Mouse (Mus musculus) kidney, adult 2 months (tissue): ENCODE measurements around the gene Gbx2. TPM values are rescaled to one million over a fixed set of nuclear protein-coding genes. Genes with fewer than 3 reads are reported as not detected.

Experiments
- DNase-seq: peaks from one replicate; pipeline ENCODE4 v3.0.0; 2021
- H3K27ac ChIP-seq: fragments of 200-500 bp; 2 replicates; pipeline ENCODE4 v1.5.1; 2012; ENCODE audit warnings: low read depth, low read length, control low read depth, inconsistent platforms; ENCODE audit not compliant: insufficient read depth
- H3K27me3 ChIP-seq: fragments of 200-500 bp; replicated peaks from 2 replicates; pipeline ENCODE4 v1.6.1; 2012; ENCODE audit warnings: mild to moderate bottlenecking, moderate library complexity, low read length, inconsistent platforms; ENCODE audit not compliant: control insufficient read depth, insufficient read depth
- H3K36me3 ChIP-seq: fragments of 200-500 bp; 2 replicates; pipeline ENCODE4 v1.6.1; 2012; ENCODE audit warnings: mild to moderate bottlenecking, moderate library complexity, low read length, inconsistent platforms; ENCODE audit not compliant: control insufficient read depth, insufficient read depth
- H3K4me1 ChIP-seq: fragments of 200-500 bp; 2 replicates; pipeline ENCODE4 v1.6.1; 2011; ENCODE audit warnings: low read length; ENCODE audit not compliant: control insufficient read depth, insufficient read depth
- H3K4me3 ChIP-seq: fragments of 200-500 bp; 2 replicates; pipeline ENCODE4 v1.5.1; 2011; ENCODE audit warnings: mild to moderate bottlenecking, low read depth, low read length, control low read depth; ENCODE audit not compliant: insufficient read depth
- CTCF ChIP-seq: fragments of 200-500 bp; conservative IDR thresholded peaks from 2 replicates; pipeline ENCODE4 v1.5.1; 2011; ENCODE audit warnings: low read depth, mild to moderate bottlenecking, control low read depth, low read length, moderate library complexity, mixed read lengths; ENCODE audit not compliant: insufficient read depth, insufficient read length
- POLR2A ChIP-seq: fragments of 200-500 bp; IDR thresholded peaks from one replicate; pipeline ENCODE4 v1.6.1; 2011; ENCODE audit warnings: low read depth, low read length, control low read depth
- WGBS: fragments of 180-500 bp; shearing (Covaris S2); methylation state at CpG from one replicate; pipeline ENCODE4 v1.1.7; 2018; 5-methylcytosine and 5-hydroxymethylcytosine counted together
- polyA plus RNA-seq: library from polyadenylated mRNA; depleted of rRNA; stranded (reverse); fragments of >200 nt; gene quantifications from 2 replicates; pipeline ENCODE4 v1.2.3, GENCODE M21; 2012; rRNA removed

Gbx2 gene
- polyA plus RNA-seq, result not detected in 2 replicates

GRCm38 (mm10) chr1:89931120-89931519 is at the start of gene Gbx2:
Gene Gbx2, minus strand, starts transcription at chr1:89931179.
- Histone ChIP-seq H3K4me1 (no peaks in the 10 kb centered on the region), H3K27me3 (peaks cover 13% of the 10 kb centered on the region), H3K4me3 (peak within 1 kb of the TSS; percentile 28), H3K27ac (no peak within 1 kb of the TSS), H3K36me3 (no peaks in the 10 kb centered on the region)
- peak; percentile 57 for DNase-seq
- 1% methylated on average over 33 of the region's 33 CpGs for WGBS
- TF ChIP-seq CTCF, result no peak
- TF ChIP-seq POLR2A, result no peak

- no peaks in the 10 kb centered on the region; the same call in 1 of the 2 replicates for H3K27me3 ChIP-seq
- no peaks in the 10 kb centered on the region for H3K4me1 ChIP-seq
- no peak for TF ChIP-seq CTCF
- WGBS, result 91% methylated on average over 8 of the region's 8 CpGs
- no peaks in the 10 kb centered on the region for H3K36me3 ChIP-seq
- H3K27ac ChIP-seq, result no peak overlapping the region
- no peak for DNase-seq
- H3K4me3 ChIP-seq, result no peak overlapping the region
These were observed 46.3 kb upstream of the Gbx2 start for GRCm38 (mm10) chr1:89977261-89977660.

GRCm38 (mm10) chr1:89976411-89976810 is 45.4 kb upstream of the Gbx2 start:
- Histone ChIP-seq H3K4me3 (no peak overlapping the region), H3K4me1 (no peaks in the 10 kb centered on the region), H3K36me3 (no peaks in the 10 kb centered on the region), H3K27me3 (no peaks in the 10 kb centered on the region; the same call in 1 of the 2 replicates), H3K27ac (no peak overlapping the region)
- TF ChIP-seq CTCF (no peak), POLR2A (no peak)
- no peak for DNase-seq
- 75% methylated on average over 8 of the region's 8 CpGs for WGBS

GRCm38 (mm10) chr1:89974541-89974940 is 43.6 kb upstream of the Gbx2 start:
- Histone ChIP-seq H3K4me3 (no peak overlapping the region), H3K27ac (no peak overlapping the region), H3K4me1 (no peaks in the 10 kb centered on the region), H3K27me3 (no peaks in the 10 kb centered on the region; the same call in 1 of the 2 replicates), H3K36me3 (no peaks in the 10 kb centered on the region)
- 74% methylated on average over 8 of the region's 8 CpGs for WGBS
- DNase-seq, result no peak
- no peak for TF ChIP-seq CTCF
- TF ChIP-seq POLR2A, result no peak

- no peaks in the 10 kb centered on the region for H3K36me3 ChIP-seq
- no peak overlapping the region for H3K4me3 ChIP-seq
- no peaks in the 10 kb centered on the region; the same call in 1 of the 2 replicates for H3K27me3 ChIP-seq
- no peaks in the 10 kb centered on the region for H3K4me1 ChIP-seq
- 51% methylated on average over 8 of the region's 8 CpGs for WGBS
- TF ChIP-seq CTCF (no peak), POLR2A (no peak)
- DNase-seq, result no peak
- H3K27ac ChIP-seq, result no peak overlapping the region
These were observed 40.9 kb upstream of the Gbx2 start for GRCm38 (mm10) chr1:89971848-89972247.

- Histone ChIP-seq H3K27ac (no peak overlapping the region), H3K4me1 (no peaks in the 10 kb centered on the region), H3K4me3 (no peak overlapping the region), H3K36me3 (no peaks in the 10 kb centered on the region), H3K27me3 (no peaks in the 10 kb centered on the region)
- 53% methylated on average over 4 of the region's 4 CpGs for WGBS
- DNase-seq, result no peak
- no peak for TF ChIP-seq POLR2A
- no peak for TF ChIP-seq CTCF
These were observed 38.7 kb upstream of the Gbx2 start for GRCm38 (mm10) chr1:89969714-89970110.

- DNase-seq, result no peak
- no peak for TF ChIP-seq POLR2A
- TF ChIP-seq CTCF, result no peak
- H3K27me3 ChIP-seq, result no peaks in the 10 kb centered on the region
These were observed 38.2 kb upstream of the Gbx2 start for GRCm38 (mm10) chr1:89969072-89969713.

More at GRCm38 (mm10) chr1:89969072-89969713, 38.2 kb upstream of the Gbx2 start:
- WGBS, result 42% methylated on average over 10 of the region's 10 CpGs
- Histone ChIP-seq H3K36me3 (no peaks in the 10 kb centered on the region), H3K4me1 (no peaks in the 10 kb centered on the region), H3K27ac (no peak overlapping the region), H3K4me3 (no peak overlapping the region)
